Mouse (Mus musculus) A20 (cell line): ENCODE results near the gene Bex3.
A peak's percentile ranks its signal among the peaks of the same experiment; 100 is the strongest.
"Not testable (repeated sequence)": the region's sequence is repeated elsewhere in the genome, so short reads cannot be mapped to it uniquely, and the experiment has no call there.

Experiments used
- DNase-seq: peaks from one replicate; pipeline ENCODE4 v3.0.0-alpha.2; 2011; ENCODE audit warnings: low read depth, low spot score

Bex3 gene

DNA sequence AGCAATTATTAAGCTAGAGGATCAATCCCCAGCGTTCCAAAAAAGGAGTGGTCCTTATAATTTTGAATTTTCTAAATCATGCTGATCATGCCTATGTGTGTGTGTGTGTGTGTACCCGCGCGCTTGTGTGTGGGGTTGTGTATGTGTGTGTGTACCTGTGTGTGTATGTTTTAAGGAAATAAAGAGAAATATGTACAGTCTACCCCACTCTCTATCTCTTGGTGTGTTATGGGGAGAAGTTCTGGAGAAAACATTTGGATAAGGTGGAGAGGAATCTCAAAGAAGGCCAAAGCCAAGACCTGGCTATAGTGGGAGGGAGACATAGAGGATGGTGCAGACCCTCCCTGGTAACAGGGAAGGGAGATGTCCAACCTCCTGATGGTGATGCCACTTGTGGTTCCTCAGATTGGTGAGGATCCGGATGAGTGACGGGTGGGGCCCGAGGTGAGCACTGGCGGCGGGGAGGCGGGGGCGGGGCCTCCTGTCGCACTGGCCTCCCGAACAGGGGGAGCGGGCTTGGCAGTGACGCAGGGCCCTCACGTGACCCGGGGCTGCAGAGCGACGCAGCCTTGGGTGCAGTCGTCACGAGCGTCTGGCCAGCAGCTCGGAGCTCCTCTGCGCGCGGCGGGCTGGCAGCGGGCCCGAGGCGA is at the start of gene Bex3:
Gene Bex3 (plus strand): TSS at position 511 of the 650 bp plus-strand sequence.
- DNase-seq: peak; percentile 31

- DNase-seq: no peak
Observed at GRCm38 (mm10) chrX:136223714-136224113, 46.3 kb upstream of the Bex3 start.

- DNase-seq: no peak
Observed at GRCm38 (mm10) chrX:136227768-136228167, 42.3 kb upstream of the Bex3 start.

- peak; percentile 17 for DNase-seq
Observed at GRCm38 (mm10) chrX:136238118-136238517, 31.9 kb upstream of the Bex3 start.

DNA sequence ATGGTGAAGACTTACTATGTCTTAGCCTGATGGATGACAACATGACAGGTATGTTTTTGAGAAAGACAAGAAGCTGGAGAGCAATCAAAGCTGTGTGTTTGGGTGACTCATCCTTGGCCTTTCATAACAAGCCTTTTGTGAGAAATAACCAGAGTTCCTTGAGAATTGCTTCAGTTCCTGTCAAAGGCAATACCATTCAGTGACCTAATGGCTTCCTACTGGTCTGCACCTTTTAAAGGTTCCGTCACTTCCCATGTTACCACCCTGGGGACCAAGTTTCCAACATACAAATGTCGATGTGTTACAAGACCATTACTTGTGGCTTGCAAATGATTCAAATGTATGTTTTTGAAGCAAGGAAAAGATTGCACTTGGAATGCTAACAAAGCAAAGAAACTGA is 26.9 kb upstream of the Bex3 start:
- DNase-seq: no peak

GRCm38 (mm10) chrX:136244574-136245229 is 25.4 kb upstream of the Bex3 start, which contains the start of gene Tceal9:
TSS of gene Tceal9 (plus strand) at chrX:136245079.
- DNase-seq: peak; percentile 80

DNA sequence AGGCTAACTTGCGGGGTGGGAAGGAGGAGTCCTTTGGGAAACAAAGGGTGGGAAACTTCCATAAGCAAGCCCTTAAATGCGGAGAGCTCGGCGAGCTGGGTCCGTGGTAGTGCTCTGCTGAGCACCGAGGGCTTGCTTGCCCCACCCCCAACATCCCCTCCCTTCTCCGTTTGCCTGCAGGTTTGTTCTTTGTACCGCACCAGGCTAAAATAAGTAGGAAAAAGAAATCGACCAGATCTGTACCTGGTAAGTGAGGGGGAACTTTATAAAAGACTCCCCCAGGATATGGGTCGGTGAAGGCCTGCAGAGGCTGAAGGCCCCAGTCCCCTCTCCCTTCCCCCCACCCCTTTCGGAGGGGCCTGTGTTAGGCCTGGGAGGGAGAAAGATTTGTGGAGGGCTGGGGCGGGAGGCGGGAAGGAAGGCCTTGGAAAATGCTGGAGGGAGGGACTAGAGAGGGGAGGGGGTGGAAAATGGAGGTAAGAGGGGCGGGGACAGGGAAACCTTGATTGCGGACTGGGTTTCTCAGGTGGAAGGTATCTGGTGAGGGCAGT is 24.5 kb upstream of the Bex3 start:
- DNase-seq: peak; percentile 21

- no peak for DNase-seq
Observed at GRCm38 (mm10) chrX:136248811-136249210, 21.2 kb upstream of the Bex3 start.

DNA sequence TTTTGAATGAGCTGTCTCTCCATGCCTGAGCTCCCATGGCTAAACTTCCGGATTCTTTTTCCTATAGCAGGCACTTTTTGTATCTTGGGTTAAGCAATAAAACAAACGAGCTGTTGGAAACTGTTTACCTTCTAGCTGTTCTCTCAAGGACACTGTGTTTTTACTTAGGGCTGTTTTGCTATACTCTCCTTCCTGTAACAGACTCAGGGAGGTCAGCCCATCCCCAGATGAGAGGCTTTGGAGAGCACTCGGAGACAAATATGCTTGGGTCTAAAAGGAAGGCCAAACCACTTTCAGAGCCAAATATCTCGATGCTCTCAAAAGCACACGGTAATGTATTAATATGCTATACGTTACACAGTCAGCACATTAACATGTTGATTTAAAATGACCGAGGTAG is 20.4 kb upstream of the Bex3 start:
- no peak for DNase-seq

DNA sequence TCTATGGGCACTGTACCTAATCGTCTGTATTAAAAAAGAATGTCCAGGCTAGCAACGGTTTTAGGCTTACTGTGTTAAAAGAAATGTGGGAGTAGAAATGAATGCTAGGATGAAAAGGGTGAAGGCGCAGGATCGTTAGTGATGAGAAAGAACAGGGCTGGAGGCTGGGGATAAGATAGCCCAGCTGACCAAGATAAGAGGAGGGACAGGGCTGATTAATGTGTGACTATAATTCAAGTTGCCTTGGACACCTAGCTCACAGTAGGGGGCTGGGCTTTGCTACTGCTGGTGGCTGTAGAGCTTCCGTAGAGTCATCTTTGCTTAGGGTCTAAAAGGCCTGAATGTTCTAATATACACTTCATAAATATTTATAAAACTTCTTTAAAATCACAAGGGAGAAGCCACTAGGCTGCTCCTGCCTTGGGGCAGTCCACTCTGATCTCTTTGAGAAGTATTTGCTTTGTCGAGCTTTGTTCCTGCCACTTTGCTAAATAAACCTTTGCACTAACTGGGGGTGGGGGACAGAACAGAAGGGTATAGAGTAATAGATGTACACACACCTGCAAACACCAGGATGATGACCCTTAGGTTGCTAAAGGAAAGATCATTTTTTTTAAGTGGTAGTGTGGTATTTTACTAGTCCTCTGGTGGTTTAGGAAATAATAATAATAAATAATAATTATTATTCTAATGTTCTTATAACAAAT is 17.9 kb upstream of the Bex3 start:
- no peak for DNase-seq

DNA sequence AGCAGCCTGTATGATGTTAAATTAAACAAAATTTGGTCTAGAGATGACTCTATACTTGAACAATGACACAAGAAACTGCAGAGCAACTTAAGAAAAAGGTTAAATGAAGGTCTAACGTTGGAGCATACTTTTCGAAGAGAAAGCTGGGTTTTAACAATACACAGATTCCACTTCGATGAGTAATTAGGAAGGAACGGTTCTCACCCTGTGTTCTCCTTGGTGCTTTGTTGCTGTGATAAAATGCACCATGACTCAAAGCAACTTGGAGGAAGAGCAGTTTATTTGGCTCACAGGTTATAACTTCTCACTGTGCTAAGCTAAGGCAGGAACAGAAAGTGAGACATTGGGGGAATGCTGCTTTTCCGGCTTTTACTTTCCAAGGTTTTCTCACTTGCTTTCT is 2.3 kb upstream of the Bex3 start:
- no peak for DNase-seq

- no peak for DNase-seq
Observed at GRCm38 (mm10) chrX:136268173-136268572, 1.9 kb upstream of the Bex3 start.

- DNase-seq: not testable (repeated sequence)
Observed at GRCm38 (mm10) chrX:136270393-136271111, 499 bp downstream of the Bex3 start.

DNA sequence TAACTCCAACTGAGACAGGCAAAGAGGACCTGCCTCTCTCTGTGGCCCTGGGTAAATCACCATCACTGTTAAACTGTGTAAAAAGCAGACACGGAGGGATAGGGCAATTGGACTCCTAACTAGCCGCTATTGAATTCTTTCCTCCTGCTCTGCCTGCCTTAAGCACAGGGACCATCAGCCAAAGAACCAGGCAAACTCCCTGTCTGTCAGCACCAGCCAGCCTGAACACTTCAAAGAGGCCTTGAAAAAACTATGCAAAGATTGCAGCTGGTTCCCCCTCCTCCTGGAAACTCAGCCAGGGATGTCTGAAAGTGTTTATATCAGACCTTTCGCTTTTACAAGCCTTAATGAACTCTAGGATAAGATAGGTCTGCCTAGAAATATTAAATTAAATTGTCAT is 4.5 kb downstream of the Bex3 start:
- no peak for DNase-seq

- DNase-seq: no peak
Observed at GRCm38 (mm10) chrX:136275386-136275785, 5.3 kb downstream of the Bex3 start.

- DNase-seq: no peak
Observed at GRCm38 (mm10) chrX:136277577-136277976, 7.5 kb downstream of the Bex3 start.

- DNase-seq: no peak
Observed at GRCm38 (mm10) chrX:136278401-136278800, 8.3 kb downstream of the Bex3 start.

DNA sequence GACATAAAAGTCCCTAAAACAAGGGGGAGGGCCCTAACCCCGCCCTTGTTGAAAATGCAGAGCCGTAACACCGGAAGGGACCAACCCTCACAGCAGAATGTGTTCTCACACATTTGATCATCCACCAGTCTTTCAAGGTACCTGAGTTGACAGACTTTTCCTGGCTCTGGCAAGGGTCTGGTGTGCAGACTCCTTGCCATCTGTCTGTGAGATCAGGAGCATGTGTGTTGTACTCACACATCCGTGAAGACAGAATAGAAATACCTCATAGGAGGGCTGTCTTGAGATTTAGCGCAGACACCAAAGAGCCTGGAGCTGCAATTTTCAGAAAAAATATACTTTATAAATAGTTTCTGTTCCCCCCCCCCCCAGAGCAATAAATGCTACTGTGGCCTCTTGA is 9.4 kb downstream of the Bex3 start:
- no peak for DNase-seq

DNA sequence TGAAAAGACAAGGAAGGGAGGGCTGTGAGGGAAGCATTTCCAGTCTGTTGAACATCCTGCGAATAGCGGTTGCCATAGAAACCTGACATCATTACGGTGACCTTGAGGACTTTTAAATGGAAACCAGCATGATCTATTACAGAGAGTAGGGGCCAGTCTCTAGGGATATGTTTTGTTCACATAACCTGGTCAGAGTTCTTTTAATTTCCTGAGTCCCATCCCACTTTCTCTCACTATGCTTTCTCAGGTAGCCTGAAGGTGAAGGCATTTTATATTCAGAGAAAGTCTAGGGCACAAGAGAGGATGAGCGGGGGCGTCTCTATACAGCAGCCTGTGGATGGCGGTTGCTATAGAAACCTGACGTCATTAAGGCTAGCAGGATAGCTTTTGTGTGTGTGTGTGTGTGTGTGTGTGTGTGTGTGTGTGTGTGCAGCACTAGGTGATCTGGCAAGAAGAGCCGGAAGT is 20.8 kb downstream of the Bex3 start:
- no peak for DNase-seq

DNA sequence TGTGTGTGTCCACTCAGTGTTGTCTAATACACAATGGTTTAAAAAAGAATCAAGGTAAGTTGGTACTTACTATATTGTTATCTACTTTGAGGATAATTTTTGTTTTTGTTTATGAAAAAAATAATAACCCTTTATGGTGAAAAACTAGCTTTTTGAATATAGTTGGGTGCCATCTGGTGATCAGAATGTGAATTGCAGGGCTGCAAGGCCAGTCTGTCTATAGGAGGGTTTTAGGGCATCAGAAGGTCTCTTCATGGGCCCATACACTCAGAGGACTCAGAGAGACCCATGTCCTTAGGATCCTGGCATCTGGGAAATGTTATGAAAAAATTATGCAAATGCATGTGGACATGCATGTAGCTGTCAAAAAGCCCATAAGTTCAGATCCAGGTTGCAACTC is 34.2 kb downstream of the Bex3 start:
- peak; percentile 33 for DNase-seq

DNA sequence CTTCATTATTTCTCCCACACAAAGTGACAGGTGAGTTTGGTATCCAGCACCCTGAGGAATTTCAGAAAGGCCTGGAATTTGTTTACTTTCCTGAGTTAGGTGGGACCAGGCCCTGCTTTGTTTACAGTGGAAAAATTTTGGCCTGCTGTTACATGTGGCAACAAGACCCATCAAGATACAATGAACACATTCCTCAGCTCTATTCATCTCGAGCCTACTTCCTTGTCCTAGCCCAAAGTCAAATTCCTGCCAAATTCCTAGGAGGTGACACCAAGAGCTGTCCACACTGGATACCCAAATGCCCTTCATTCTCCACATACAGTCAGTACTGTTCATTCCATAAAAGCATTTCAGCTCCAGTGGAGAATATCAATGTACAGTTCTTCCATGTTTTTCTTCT is 36.1 kb downstream of the Bex3 start:
- DNase-seq: no peak

- no peak for DNase-seq
Observed at GRCm38 (mm10) chrX:136313303-136313702, 43.2 kb downstream of the Bex3 start.
